Mouse (Mus musculus) liver, adult 2 months (tissue): ENCODE data around the gene Hs3st3b1. TPM values are rescaled to one million over a fixed set of nuclear protein-coding genes. Genes with fewer than 3 reads are reported as not detected.

ENCODE experiments used
- DNase-seq: peaks from one replicate; pipeline ENCODE4 v3.0.0-alpha.2; 2011; ENCODE audit warnings: low read depth, low spot score; ENCODE audit errors: extremely low read depth
- H3K27ac ChIP-seq: fragments of 200-500 bp; replicated peaks from 2 replicates; pipeline ENCODE4 v1.5.1; 2012; ENCODE audit warnings: low read depth, mild to moderate bottlenecking, control low read depth, inconsistent platforms, low read length; ENCODE audit not compliant: insufficient read depth
- H3K27me3 ChIP-seq: fragments of 200-500 bp; 2 replicates; pipeline ENCODE4 v1.6.1; 2012; ENCODE audit warnings: mild to moderate bottlenecking, moderate library complexity, low read length, inconsistent platforms; ENCODE audit not compliant: control insufficient read depth, insufficient read depth
- H3K36me3 ChIP-seq: fragments of 200-500 bp; 2 replicates; pipeline ENCODE4 v1.6.1; 2012; ENCODE audit warnings: low read length, inconsistent platforms; ENCODE audit not compliant: control insufficient read depth, insufficient read depth
- H3K4me1 ChIP-seq: fragments of 200-500 bp; 2 replicates; pipeline ENCODE4 v1.6.1; 2011; ENCODE audit warnings: low read length; ENCODE audit not compliant: control insufficient read depth, insufficient read depth
- H3K4me3 ChIP-seq: fragments of 200-500 bp; 2 replicates; pipeline ENCODE4 v1.5.1; 2011; ENCODE audit warnings: low read depth, mild to moderate bottlenecking, control low read depth, low read length, moderate library complexity; ENCODE audit not compliant: insufficient read depth
- H3K79me2 ChIP-seq: fragments of 200-500 bp; 2 replicates; pipeline ENCODE4 v1.6.1; 2012; ENCODE audit warnings: inconsistent platforms, mild to moderate bottlenecking, low read length, moderate library complexity; ENCODE audit not compliant: control insufficient read depth, insufficient read depth
- H3K9ac ChIP-seq: fragments of 200-500 bp; 2 replicates; pipeline ENCODE4 v1.6.1; 2012; ENCODE audit warnings: low read depth, mild to moderate bottlenecking, control low read depth, inconsistent platforms, low read length
- CTCF ChIP-seq: fragments of 200-500 bp; IDR thresholded peaks from 2 replicates; pipeline ENCODE4 v1.5.1; 2011; ENCODE audit warnings: low read depth, low read length, control low read depth
- POLR2A ChIP-seq: fragments of 200-500 bp; IDR thresholded peaks from 2 replicates; pipeline ENCODE4 v1.6.1; 2011; ENCODE audit warnings: low read length, control low read depth; ENCODE audit not compliant: insufficient read depth; ENCODE audit errors: extremely low read depth
- WGBS: fragments of 180-500 bp; shearing (Covaris S2); methylation state at CpG from one replicate; pipeline ENCODE4 v1.1.7; 2018; 5-methylcytosine and 5-hydroxymethylcytosine counted together
- polyA plus RNA-seq: library from polyadenylated mRNA; depleted of rRNA; stranded (reverse); fragments of >200 nt; gene quantifications from 2 replicates; pipeline ENCODE4 v1.2.3, GENCODE M21; 2012
- total RNA-seq: library from RNA; depleted of rRNA; stranded (reverse); fragments of >200 nt; gene quantifications from 2 replicates; pipeline ENCODE4 v1.2.3, GENCODE M21; 2014

Hs3st3b1 gene
- total and polyA plus RNA-seq, 2 experiments = 38.5 to 57.5 TPM

DNA sequence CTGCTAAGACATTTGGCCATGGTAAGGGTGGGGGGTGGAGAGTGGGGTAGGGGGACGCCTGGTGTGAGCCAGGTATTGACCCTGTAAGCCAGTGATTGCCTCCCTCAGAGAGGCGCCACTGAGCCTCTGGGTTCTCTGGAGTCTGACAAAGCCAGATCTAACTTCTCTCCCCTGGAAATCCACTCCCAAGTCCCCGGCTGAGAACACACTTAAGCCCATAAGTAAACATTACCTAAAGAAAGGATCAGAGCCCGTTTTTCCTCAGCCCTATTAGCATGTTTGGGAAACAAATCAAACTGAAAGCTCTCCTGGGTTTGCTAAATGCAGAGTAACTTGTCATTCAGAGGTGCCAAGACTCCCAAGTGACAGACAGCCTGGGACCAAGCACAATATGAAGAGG lies 17.3 kb downstream of the Hs3st3b1 start:
- TF ChIP-seq CTCF (no peak), POLR2A (no peak)
- no peaks in the 10 kb centered on the region for H3K27me3 ChIP-seq
- H3K27ac ChIP-seq = peak overlapping the region; percentile 12; the same call in 1 of the 2 replicates
- H3K9ac ChIP-seq = no peak overlapping the region
- H3K4me1 ChIP-seq = peaks cover 58% of the 10 kb centered on the region
- H3K4me3 ChIP-seq = no peak overlapping the region
- DNase-seq = no peak
- H3K36me3 ChIP-seq = no peaks in the 10 kb centered on the region
- peaks cover 72% of the 10 kb centered on the region for H3K79me2 ChIP-seq
- 51% methylated on average over 4 of the region's 4 CpGs for WGBS

GRCm38 (mm10) chr11:63898509-63899168 lies 23.5 kb downstream of the Hs3st3b1 start:
- Histone ChIP-seq H3K27ac (peak overlapping the region; percentile 91), H3K27me3 (no peaks in the 10 kb centered on the region), H3K9ac (peak overlapping the region; percentile 42; the same call in 1 of the 2 replicates), H3K4me1 (peaks cover 66% of the 10 kb centered on the region), H3K79me2 (peaks cover 68% of the 10 kb centered on the region; the same call in 1 of the 2 replicates), H3K36me3 (no peaks in the 10 kb centered on the region), H3K4me3 (no peak overlapping the region)
- TF ChIP-seq POLR2A (no peak), CTCF (no peak)
- WGBS = 30% methylated on average over 9 of the region's 9 CpGs
- no peak for DNase-seq

DNA sequence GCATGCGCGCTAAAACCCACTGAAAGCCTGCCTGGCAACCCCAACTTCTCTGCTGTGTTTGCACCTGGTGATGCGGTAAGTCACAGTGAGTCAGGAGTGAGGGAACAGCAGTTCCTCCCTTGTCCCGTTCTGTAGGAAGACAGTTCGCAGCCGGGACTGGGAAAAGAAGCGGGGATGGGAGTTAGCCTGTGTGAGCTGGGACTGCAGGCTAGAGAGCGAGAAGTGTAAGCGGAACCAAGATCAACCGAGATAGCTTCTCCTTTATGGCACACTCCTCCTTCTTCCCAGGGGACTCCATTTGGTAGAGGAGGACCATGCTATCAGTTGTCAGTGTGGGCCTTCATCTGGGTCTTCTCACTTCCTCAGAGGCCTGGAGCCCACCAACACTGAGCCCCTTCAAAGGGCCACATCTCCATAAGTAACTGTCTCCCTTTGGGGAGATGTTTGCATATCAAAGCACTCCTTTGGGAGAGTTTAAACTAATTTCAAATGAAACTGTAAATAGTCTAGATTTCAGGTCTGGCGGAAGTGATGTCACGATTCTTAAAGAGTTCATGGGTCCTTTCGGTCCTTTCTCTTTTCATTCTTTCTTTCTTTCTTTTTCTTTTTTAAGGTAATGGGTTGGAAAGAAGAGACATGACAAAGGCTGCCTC lies 24.1 kb downstream of the Hs3st3b1 start:
- H3K27me3 ChIP-seq = no peaks in the 10 kb centered on the region
- H3K27ac ChIP-seq = peak overlapping the region; percentile 91
- H3K4me3 ChIP-seq = no peak overlapping the region
- TF ChIP-seq POLR2A = no peak
- no peak for TF ChIP-seq CTCF
- peaks cover 63% of the 10 kb centered on the region for H3K4me1 ChIP-seq
- 71% methylated on average over 13 of the region's 13 CpGs for WGBS
- DNase-seq = no peak
- H3K36me3 ChIP-seq = no peaks in the 10 kb centered on the region
- peaks cover 71% of the 10 kb centered on the region; the same call in 1 of the 2 replicates for H3K79me2 ChIP-seq
- peak overlapping the region; percentile 47; the same call in 1 of the 2 replicates for H3K9ac ChIP-seq

GRCm38 (mm10) chr11:63897011-63897410 lies 25.1 kb downstream of the Hs3st3b1 start:
- no peak for DNase-seq
- Histone ChIP-seq H3K36me3 (no peaks in the 10 kb centered on the region), H3K27ac (peak overlapping the region; percentile 91), H3K4me3 (no peak overlapping the region), H3K79me2 (peaks cover 67% of the 10 kb centered on the region), H3K9ac (0 out of 2 replicates have a peak overlapping the region, but pooled peaks have one; percentile 6), H3K27me3 (no peaks in the 10 kb centered on the region), H3K4me1 (peaks cover 68% of the 10 kb centered on the region)
- WGBS = 6% methylated on average over 2 of the region's 2 CpGs
- TF ChIP-seq POLR2A (no peak), CTCF (no peak)

GRCm38 (mm10) chr11:63894188-63894587 lies 27.9 kb downstream of the Hs3st3b1 start:
- Histone ChIP-seq H3K4me3 (no peak overlapping the region), H3K27ac (peak overlapping the region; percentile 47), H3K27me3 (no peaks in the 10 kb centered on the region), H3K36me3 (no peaks in the 10 kb centered on the region), H3K4me1 (peaks cover 65% of the 10 kb centered on the region), H3K79me2 (peaks cover 58% of the 10 kb centered on the region), H3K9ac (no peak overlapping the region)
- 8% methylated on average over 6 of the region's 6 CpGs for WGBS
- TF ChIP-seq POLR2A = no peak
- TF ChIP-seq CTCF = no peak
- DNase-seq = peak; percentile 79

DNA sequence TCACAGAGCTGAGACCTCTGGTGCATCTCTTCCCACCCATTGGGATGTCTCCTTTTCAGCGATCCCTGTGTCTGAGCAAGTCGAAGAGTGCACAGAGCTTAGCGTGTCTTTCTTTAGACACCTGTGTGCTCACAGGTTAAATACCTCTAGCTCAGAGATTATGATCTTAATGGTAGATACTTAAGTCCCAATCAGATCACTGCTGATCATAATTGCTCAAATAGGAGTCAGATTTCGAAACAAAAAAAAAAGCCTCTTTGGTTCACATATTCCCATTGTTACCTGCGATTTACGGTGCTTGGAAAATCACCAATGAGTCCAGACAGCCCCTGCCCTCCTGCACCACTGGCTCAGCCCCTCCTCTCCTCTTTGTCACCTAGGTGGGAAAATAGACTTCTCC lies 28.5 kb downstream of the Hs3st3b1 start:
- DNase-seq = no peak
- Histone ChIP-seq H3K4me1 (peaks cover 61% of the 10 kb centered on the region), H3K4me3 (no peak overlapping the region), H3K9ac (no peak overlapping the region), H3K27me3 (no peaks in the 10 kb centered on the region), H3K27ac (peak overlapping the region; percentile 36; the same call in 1 of the 2 replicates), H3K79me2 (peaks cover 53% of the 10 kb centered on the region), H3K36me3 (peaks cover 4% of the 10 kb centered on the region; the same call in 1 of the 2 replicates)
- WGBS = 77% methylated on average over 6 of the region's 6 CpGs
- no peak for TF ChIP-seq CTCF
- TF ChIP-seq POLR2A = no peak
